Mouse (Mus musculus) T-helper 1 cell (primary cell): Measurements from ENCODE around the gene Lmnb2.

Experiments
- in situ Hi-C: fragments of 300-600 bp; cut with MboI, MseI; formaldehyde crosslinking; loops from one replicate; pipeline ENCODE4 v1.15.1; 2025; ENCODE audit warnings: high pct_unique_total_duplicates

Lmnb2 gene

DNA sequence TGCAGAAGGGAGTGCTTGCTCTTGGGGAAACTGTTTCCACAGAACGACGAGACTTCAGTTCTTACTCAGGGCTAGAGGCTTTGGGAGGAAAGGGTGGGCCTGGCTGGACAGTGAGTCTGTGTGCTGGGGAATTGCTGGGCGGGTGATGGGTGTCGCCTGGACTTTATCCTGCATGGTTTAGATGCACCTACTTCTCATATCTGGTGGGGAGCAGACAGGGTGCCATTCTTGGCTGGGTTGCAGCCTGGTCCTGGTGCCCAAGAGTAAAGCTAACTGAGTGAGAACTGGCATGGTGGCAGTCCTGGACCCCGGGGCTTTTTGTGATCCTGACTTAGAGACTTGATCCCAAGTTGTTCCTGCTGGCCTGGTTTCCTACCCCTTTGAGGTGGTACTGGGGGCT lies 61.1 kb downstream of the Lmnb2 start:
- in situ Hi-C loops: no loop called here

DNA sequence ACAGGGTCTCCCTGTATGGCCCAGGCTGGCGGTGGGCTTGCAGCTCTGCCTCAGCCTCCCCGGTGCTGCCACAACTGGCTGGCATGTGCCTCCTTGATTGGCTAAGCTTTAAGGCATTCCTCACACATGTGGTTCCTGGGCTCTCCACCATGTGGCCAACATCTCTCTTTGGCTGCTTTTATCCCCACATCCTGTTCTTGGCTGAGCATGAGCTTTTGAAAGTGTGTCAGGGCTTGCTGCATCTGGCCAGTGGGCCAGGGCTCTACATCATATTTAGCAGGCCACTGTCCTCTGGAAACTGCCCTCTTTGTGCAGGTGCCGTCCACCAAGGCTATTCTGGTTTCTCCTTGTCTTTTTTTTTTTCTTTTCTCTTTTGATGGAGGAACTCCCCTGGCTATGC lies 61.8 kb downstream of the Lmnb2 start:
- in situ Hi-C loops: no loop called here

DNA sequence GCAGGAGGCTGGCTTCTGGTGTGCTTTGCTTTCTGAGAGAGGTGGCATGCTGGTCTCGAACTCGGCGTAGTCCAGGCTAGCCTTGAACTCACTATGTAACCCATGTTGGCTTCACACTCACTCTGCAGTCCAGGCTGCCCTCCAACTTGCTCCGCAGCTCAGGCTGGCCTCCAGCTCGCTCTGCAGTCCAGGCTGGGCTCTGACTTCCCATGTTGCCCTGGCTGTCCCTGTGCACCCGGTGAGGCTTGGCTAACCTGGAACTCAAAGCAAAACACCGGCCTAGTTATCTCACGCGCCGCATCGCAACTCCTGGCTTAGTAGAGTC lies 62.3 kb downstream of the Lmnb2 start:
- in situ Hi-C loops: no loop called here

DNA sequence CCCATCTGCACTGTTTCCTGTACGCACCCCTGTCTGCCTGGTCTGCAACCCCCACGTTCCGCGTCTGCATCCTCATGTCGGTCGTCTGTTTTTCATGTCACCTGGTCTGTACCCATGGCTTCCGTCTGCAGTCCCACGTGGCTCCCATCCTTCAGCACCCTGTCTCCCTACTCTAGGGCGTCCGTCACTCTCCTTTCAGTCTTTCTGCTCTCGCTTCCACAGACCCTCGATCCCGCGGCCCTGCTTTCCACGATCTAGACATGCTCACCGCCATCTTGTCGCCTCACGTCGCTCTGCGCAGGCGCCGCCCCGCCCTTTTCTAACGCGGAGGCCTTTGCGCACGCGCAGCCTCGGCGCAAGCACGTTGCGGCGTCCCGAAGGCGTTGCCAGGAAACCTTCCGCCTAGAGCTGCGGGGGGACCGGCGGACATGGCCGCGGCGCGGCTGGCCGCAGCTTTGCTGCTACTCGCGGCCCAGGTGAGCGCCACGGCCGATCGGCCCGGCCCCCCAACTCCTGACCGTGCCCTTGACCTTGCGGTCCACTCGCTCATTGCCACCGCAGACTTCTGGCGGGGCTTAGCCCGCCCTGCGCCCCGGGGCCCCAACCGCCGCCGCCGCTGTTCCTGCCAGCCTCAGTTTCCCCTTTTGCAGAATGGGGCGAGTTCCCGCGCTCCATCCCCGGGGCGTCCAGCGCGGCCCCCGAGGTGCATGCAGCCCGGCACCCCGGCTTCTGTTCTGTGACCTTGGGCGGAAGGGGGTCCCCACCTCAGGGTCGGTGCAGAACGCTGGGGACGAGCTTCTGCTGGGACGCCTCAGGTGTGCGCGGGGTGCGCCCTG lies 62.9 kb downstream of the Lmnb2 start, which contains the start of the genes Lsm7 and Sppl2b:
Gene Lsm7 (minus strand): TSS at position 297 of the 836 bp plus-strand sequence.
Gene Sppl2b (plus strand): TSS at position 363 of the 836 bp plus-strand sequence.
- in situ Hi-C loops: no loop called here
